Mouse (Mus musculus) embryonic fibroblast, embryonic 13.5 days (primary cell): ENCODE data around the gene Mical1.

Source experiments
- CTCF ChIP-seq: IDR thresholded peaks from 2 replicates; pipeline ENCODE4 v1.5.1; 2011; ENCODE audit warnings: mild to moderate bottlenecking, control low read depth, low read length, moderate library complexity, borderline replicate concordance; ENCODE audit not compliant: insufficient read depth
- POLR2A ChIP-seq: IDR thresholded peaks from 2 replicates; pipeline ENCODE4 v1.6.1; 2011; ENCODE audit warnings: low read depth, mild to moderate bottlenecking, control low read depth, low read length, moderate library complexity

DNA sequence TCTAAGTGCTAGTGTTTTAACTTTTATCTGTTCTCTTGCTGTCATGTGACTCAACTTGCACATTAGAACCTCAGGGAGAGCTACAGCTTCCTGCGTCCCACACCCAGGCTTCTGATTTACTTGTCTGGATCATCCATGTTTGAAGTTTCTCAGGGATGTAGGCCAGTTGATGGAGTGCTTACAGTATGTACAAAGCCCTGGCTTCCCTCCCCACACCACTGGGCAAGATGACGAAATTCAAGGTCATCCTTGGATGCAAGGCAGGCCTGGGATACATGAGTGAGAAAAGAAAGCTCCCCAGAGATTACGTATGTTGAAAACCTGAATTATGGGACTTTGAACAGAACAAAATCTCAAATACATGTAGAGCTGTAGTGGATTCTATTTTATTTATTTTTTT, 23.3 kb upstream of the Mical1 start:
- TF ChIP-seq CTCF (no peak), POLR2A (no peak)
